Mouse (Mus musculus): ENCODE results near the gene Hoxb3.

GRCm38 (mm10) chr11:96279421-96280233 is 43.5 kb upstream of the Hoxb3 start:
- TF ChIP-seq CTCF (IDR thresholded peaks at IDR 0.05; ENCODE audit: extremely low read depth, insufficient read depth, low read length), result no peak
- TF ChIP-seq POLR2A (IDR thresholded peaks at IDR 0.05; ENCODE audit: extremely low read depth, insufficient read depth, low read length), result no peak
